Mouse (Mus musculus) G1E-ER4 (cell line): ENCODE data around the gene Crlf2. TPM values are rescaled to one million over a fixed set of nuclear protein-coding genes. Genes with fewer than 3 reads are reported as not detected.

Source experiments
- GATA1 ChIP-seq: IDR thresholded peaks from one replicate; pipeline ENCODE4 v1.8.0; 2012; ENCODE audit warnings: low read length, inconsistent platforms
- polyA plus RNA-seq: library from polyadenylated mRNA; stranded (reverse); fragments of >175 nt; gene quantifications from 2 replicates; pipeline ENCODE4 v1.2.3, GENCODE M21; 2012

Gene Crlf2
- polyA plus RNA-seq, 1 experiment, result 41.9 TPM

- TF ChIP-seq GATA1, result no peak
These were observed 5.4 kb downstream of the Crlf2 start for GRCm38 (mm10) chr5:109553160-109553930.

- TF ChIP-seq GATA1, result no peak
These were observed 6.3 kb downstream of the Crlf2 start for GRCm38 (mm10) chr5:109552541-109552940.

- TF ChIP-seq GATA1, result no peak
These were observed 6.7 kb downstream of the Crlf2 start for GRCm38 (mm10) chr5:109552116-109552515.

GRCm38 (mm10) chr5:109551041-109551765 lies 7.6 kb downstream of the Crlf2 start:
- no peak for TF ChIP-seq GATA1

- no peak for TF ChIP-seq GATA1
These were observed 8.4 kb downstream of the Crlf2 start for GRCm38 (mm10) chr5:109550225-109550935.

GRCm38 (mm10) chr5:109548712-109549111 lies 10.1 kb downstream of the Crlf2 start:
- TF ChIP-seq GATA1, result no peak

- TF ChIP-seq GATA1, result no peak
These were observed 11.7 kb downstream of the Crlf2 start for GRCm38 (mm10) chr5:109547112-109547511.

GRCm38 (mm10) chr5:109509679-109510078 lies 49.1 kb downstream of the Crlf2 start:
- no peak for TF ChIP-seq GATA1

GRCm38 (mm10) chr5:109506729-109507128 lies 52.1 kb downstream of the Crlf2 start:
- no peak for TF ChIP-seq GATA1

Other genes with a start within 250 kb of the Crlf2 start
- not detected in 2 replicates for gene Vmn2r16, start 228.8 kb downstream of the Crlf2 start, polyA plus RNA-seq
- not detected in 2 replicates for gene Vmn2r17, start 139.3 kb downstream of the Crlf2 start, polyA plus RNA-seq
- 0.05 and 0.06 TPM in 2 replicates for gene 5430403G16Rik, start 132.0 kb upstream of the Crlf2 start, polyA plus RNA-seq
- gene 4930522L14Rik, start 192.9 kb upstream of the Crlf2 start, polyA plus RNA-seq, result 0.09 and 0.31 TPM in 2 replicates